Mouse (Mus musculus): ENCODE results near the gene Wbp2. TPM values are rescaled to one million over a fixed set of nuclear protein-coding genes. Genes with fewer than 3 reads are reported as not detected.

Gene Wbp2
- polyA plus RNA-seq, 1 experiment from 2014 or later = 281 TPM

GRCm38 (mm10) chr11:116075539-116076265 lies 11.1 kb downstream of the Wbp2 start:
- Histone ChIP-seq H3K4me3 (ENCODE audit: inconsistent target) (no peak overlapping the region), H3K27ac (no peak overlapping the region)
- 80% methylated on average over 20 of the region's 20 CpGs for WGBS (ENCODE audit: missing documents)

DNA sequence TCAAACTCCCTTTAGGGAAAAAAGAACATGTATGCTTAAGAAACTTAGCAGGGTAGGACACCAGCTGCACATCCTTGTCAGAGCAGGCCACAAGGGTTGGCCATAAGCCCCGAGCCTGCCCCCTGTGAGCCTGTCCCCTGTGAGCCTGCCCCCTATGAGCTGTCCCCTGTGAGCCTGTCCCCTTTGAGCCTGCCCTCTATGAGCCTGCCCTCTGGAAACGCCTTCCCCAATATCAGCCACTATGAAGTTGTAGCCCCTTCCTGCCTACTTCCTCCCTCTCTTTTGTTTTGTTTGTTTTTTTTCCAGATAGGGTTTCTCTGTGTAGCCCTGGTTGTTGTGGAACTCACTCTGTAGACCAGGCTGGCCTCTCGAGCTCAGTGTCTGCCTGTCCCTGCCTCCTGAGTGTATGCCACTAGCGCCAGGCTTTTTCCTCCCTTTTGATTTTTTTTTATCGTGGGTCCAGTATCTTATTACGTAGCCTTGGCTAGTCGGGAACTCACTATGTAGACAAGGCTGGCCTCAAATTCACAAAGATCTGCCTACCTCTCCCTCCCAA lies 12.3 kb downstream of the Wbp2 start:
- Histone ChIP-seq H3K4me3 (ENCODE audit: inconsistent target) (no peak overlapping the region), H3K27ac (no peak overlapping the region), H3K79me2 (ENCODE audit: inconsistent target) (peaks cover 8% of the 10 kb centered on the region; the same call in 1 of the 2 replicates), H3K36me3 (ENCODE audit: inconsistent target) (peaks cover 23% of the 10 kb centered on the region)
- 59% methylated on average over 7 of the region's 7 CpGs for WGBS (ENCODE audit: missing documents)

More at GRCm38 (mm10) chr11:116075539-116076265, 11.1 kb downstream of the Wbp2 start:
- H3K79me2 ChIP-seq (ENCODE audit: inconsistent target) = peaks cover 11% of the 10 kb centered on the region; the same call in 1 of the 2 replicates
- H3K36me3 ChIP-seq (ENCODE audit: inconsistent target) = peaks cover 27% of the 10 kb centered on the region

- Histone ChIP-seq H3K27ac (no peak overlapping the region), H3K79me2 (ENCODE audit: inconsistent target) (peaks cover 8% of the 10 kb centered on the region; the same call in 1 of the 2 replicates), H3K36me3 (ENCODE audit: inconsistent target) (peaks cover 33% of the 10 kb centered on the region; the same call in 1 of the 2 replicates), H3K4me3 (ENCODE audit: inconsistent target) (no peak overlapping the region)
- 97% methylated on average over 3 of the region's 3 CpGs for WGBS (ENCODE audit: missing documents)
These were observed 14.2 kb downstream of the Wbp2 start for GRCm38 (mm10) chr11:116072608-116073007.

DNA sequence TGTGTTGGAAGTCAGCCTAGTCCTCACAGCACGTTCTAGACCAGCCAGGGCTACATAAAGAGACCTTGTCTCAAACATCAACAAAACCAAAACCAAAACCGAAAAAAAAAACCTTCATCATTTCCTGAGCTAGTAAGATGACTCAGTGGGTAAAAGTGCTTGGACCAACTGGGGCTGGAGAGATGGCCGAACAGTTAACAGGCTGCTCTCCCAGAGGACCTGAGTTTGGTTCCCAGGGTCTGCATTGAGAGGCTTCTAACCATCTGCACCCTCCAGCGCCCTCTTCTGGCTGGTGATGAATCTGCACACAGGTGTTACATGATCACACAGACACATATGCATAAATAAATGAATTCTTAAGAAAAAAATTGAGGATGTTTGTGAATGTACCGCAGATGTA lies 15.3 kb downstream of the Wbp2 start:
- H3K27ac ChIP-seq = peak overlapping the region; percentile 13; the same call in 1 of the 2 replicates
- no peak overlapping the region for H3K4me3 ChIP-seq (ENCODE audit: inconsistent target)
- WGBS (ENCODE audit: missing documents) = 29% methylated on average over 5 of the region's 5 CpGs
- peaks cover under 1% of the 10 kb centered on the region; the same call in 1 of the 2 replicates for H3K79me2 ChIP-seq (ENCODE audit: inconsistent target)
- H3K36me3 ChIP-seq (ENCODE audit: inconsistent target) = peaks cover 36% of the 10 kb centered on the region; the same call in 1 of the 2 replicates

GRCm38 (mm10) chr11:116065345-116065744 lies 21.4 kb downstream of the Wbp2 start:
- Histone ChIP-seq H3K4me3 (ENCODE audit: inconsistent target) (no peak overlapping the region), H3K27ac (no peak overlapping the region), H3K79me2 (ENCODE audit: inconsistent target) (no peaks in the 10 kb centered on the region), H3K36me3 (ENCODE audit: inconsistent target) (peaks cover 82% of the 10 kb centered on the region; the same call in 1 of the 2 replicates)
- WGBS (ENCODE audit: missing documents) = 94% methylated on average over 12 of the region's 12 CpGs

DNA sequence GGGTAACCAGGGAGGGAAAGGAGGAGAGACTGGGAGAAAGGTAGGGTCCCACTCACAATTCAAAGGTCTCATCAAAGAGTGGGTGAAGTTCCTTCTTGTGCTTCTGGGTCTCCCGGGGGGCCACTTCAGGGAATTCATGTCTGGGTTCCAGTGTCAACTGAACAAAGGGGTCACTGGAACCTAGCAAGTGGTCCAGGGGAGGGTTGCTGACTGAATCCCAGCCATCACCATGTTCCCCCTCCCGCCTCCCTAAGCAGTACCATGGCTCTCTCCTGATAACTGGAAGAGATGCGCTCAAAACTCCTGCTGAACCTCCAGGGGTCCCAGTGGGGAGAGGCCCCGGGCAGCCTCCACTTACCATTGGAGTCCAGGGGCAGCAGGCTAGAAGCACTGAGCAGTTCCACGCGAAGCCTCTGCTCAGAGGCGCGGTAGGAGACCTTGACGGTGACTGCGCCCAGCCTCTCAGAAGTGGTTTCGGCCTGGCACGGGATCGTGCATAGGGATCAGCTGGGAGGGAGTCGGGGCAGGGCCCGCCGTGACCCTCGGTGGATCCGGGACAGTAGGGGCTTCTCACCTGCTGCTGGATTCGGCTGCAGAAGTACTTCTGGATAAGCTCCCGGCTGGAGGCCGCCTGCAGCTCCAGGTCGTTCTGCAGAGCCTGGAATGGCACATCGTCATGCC lies 22.5 kb downstream of the Wbp2 start:
- Histone ChIP-seq H3K27ac (no peak overlapping the region), H3K4me3 (ENCODE audit: inconsistent target) (no peak overlapping the region), H3K36me3 (ENCODE audit: inconsistent target) (peaks cover 79% of the 10 kb centered on the region; the same call in 1 of the 2 replicates), H3K79me2 (ENCODE audit: inconsistent target) (no peaks in the 10 kb centered on the region)
- WGBS (ENCODE audit: missing documents) = 94% methylated on average over 22 of the region's 23 CpGs

- Histone ChIP-seq H3K4me3 (ENCODE audit: inconsistent target) (no peak overlapping the region), H3K27ac (no peak overlapping the region), H3K79me2 (ENCODE audit: inconsistent target) (no peaks in the 10 kb centered on the region), H3K36me3 (ENCODE audit: inconsistent target) (peaks cover 74% of the 10 kb centered on the region; the same call in 1 of the 2 replicates)
- WGBS (ENCODE audit: missing documents) = 82% methylated on average over 13 of the region's 13 CpGs
These were observed 23.2 kb downstream of the Wbp2 start for GRCm38 (mm10) chr11:116063562-116063961.

DNA sequence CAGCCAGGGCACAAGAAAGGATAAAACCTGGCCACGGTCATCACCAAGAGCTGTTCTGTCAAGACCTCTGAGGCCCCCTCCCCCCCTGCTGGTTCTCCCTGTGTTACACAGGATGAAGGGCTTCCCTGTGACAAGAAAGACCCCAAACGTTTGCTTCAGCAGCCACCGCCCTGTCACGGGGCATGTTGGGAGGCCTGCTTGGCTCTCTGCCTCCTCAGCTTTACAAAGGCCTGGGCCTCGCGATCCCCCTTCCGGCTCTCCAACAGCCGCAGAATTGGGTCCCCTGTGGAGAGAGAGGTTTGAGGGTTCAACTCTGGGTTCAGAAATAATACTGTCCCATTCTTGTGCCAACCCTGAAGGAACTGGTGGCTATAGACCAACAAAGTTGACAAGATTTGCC lies 24.3 kb downstream of the Wbp2 start:
- H3K4me3 ChIP-seq (ENCODE audit: inconsistent target) = no peak overlapping the region
- peaks cover 76% of the 10 kb centered on the region for H3K36me3 ChIP-seq (ENCODE audit: inconsistent target)
- no peak overlapping the region for H3K27ac ChIP-seq
- no peaks in the 10 kb centered on the region for H3K79me2 ChIP-seq (ENCODE audit: inconsistent target)
- 89% methylated on average over 8 of the region's 8 CpGs for WGBS (ENCODE audit: missing documents)

GRCm38 (mm10) chr11:116061641-116062415 lies 25.0 kb downstream of the Wbp2 start:
- H3K36me3 ChIP-seq (ENCODE audit: inconsistent target) = peaks cover 80% of the 10 kb centered on the region
- WGBS (ENCODE audit: missing documents) = 88% methylated on average over 13 of the region's 13 CpGs
- no peak overlapping the region for H3K4me3 ChIP-seq (ENCODE audit: inconsistent target)
- no peak overlapping the region for H3K27ac ChIP-seq
- no peaks in the 10 kb centered on the region for H3K79me2 ChIP-seq (ENCODE audit: inconsistent target)

DNA sequence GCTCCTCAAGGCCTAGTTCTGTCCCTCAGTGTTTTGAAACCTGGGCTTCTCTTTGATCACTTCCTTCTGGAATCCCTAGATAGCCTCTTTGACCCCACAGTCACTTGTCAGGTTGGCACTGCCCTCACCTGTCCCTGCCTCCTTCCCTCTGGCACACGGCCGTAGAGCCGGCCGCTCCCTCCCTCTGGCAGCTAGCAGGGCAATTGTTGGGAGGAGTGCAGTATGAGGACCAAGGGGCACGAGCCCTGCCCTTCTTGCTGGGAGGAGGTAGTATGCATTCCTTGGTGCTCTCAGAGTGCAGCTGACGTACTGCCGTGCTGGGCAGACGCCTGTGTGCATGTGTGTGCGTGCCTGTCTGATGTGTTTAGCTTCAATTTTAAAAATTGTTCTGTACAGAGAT lies 26.2 kb downstream of the Wbp2 start:
- 91% methylated on average over 9 of the region's 9 CpGs for WGBS (ENCODE audit: missing documents)

GRCm38 (mm10) chr11:116059691-116060025 lies 27.1 kb downstream of the Wbp2 start:
- Histone ChIP-seq H3K79me2 (ENCODE audit: inconsistent target) (no peaks in the 10 kb centered on the region), H3K4me3 (ENCODE audit: inconsistent target) (no peak overlapping the region), H3K27ac (no peak overlapping the region), H3K36me3 (ENCODE audit: inconsistent target) (peaks cover 85% of the 10 kb centered on the region)
- 93% methylated on average over 11 of the region's 11 CpGs for WGBS (ENCODE audit: missing documents)

More for the DNA sequence above, 26.2 kb downstream of the Wbp2 start:
- Histone ChIP-seq H3K79me2 (ENCODE audit: inconsistent target) (no peaks in the 10 kb centered on the region), H3K4me3 (ENCODE audit: inconsistent target) (no peak overlapping the region), H3K36me3 (ENCODE audit: inconsistent target) (peaks cover 85% of the 10 kb centered on the region), H3K27ac (no peak overlapping the region)

- H3K27ac ChIP-seq = no peak overlapping the region
- H3K79me2 ChIP-seq (ENCODE audit: inconsistent target) = no peaks in the 10 kb centered on the region
- no peak overlapping the region for H3K4me3 ChIP-seq (ENCODE audit: inconsistent target)
- peaks cover 85% of the 10 kb centered on the region for H3K36me3 ChIP-seq (ENCODE audit: inconsistent target)
- WGBS (ENCODE audit: missing documents) = 97% methylated on average over 16 of the region's 17 CpGs
These were observed 27.7 kb downstream of the Wbp2 start for GRCm38 (mm10) chr11:116058868-116059690.

- no peak overlapping the region for H3K27ac ChIP-seq
- no peaks in the 10 kb centered on the region for H3K79me2 ChIP-seq (ENCODE audit: inconsistent target)
- H3K36me3 ChIP-seq (ENCODE audit: inconsistent target) = peaks cover 86% of the 10 kb centered on the region
- 89% methylated on average over 11 of the region's 12 CpGs for WGBS (ENCODE audit: missing documents)
- H3K4me3 ChIP-seq (ENCODE audit: inconsistent target) = no peak overlapping the region
These were observed 28.7 kb downstream of the Wbp2 start for GRCm38 (mm10) chr11:116058022-116058614.

All from macrophage (primary cell).